Mouse (Mus musculus): Measurements from ENCODE around the gene Fads6. TPM values are rescaled to one million over a fixed set of nuclear protein-coding genes. Genes with fewer than 3 reads are reported as not detected.

Fads6 gene
- total and polyA plus RNA-seq, 3 experiments, result 3.3 to 6.6 TPM; not detected in 1

DNA sequence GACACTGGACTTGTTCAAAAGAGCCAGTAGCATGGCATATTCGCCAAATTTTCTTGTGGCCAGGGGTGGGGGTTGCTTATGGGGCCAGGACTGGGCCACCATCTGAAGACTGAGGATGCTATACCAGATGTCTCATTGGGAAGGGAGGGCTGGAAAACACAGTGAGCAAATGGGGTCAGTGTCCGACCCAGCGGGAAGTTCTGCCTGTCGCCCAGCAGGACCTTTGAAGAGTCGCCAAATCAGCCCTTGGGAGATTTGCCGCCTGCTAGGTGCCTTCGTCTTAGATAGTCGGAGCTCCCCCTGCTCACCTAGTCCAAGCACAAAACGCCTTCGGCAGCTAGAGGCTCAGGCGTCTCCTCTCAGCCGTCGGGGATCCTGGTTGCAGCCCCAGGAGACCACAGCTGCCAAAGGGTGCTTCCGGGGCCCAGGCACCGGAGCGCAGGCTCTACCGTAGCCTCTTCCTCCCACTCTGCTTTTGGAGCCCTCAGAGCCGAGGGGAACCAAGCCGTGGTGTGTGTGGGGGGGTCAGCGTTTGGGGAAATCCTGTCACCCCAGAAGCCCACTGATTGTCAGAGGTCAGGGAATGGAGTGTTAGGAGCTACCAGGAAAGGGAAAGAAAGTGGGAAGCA, 31.6 kb downstream of the Fads6 start:
- Histone ChIP-seq H3K9ac (ENCODE audit: control insufficient read depth, low read depth, low read length, poor library complexity, severe bottlenecking) (no peak overlapping the region), H3K9me3 (replicated peaks; ENCODE audit: insufficient read depth, low read length) (no peaks in the 10 kb centered on the region), H3K27me3 (ENCODE audit: control insufficient read depth in 1 of 2, insufficient read depth in 2 of 2, low read length in 2 of 2) (peaks cover 2 to 3% of the 10 kb centered on the region in 2 experiments), H3K79me2 (ENCODE audit: control insufficient read depth, insufficient read depth, low read length, poor library complexity) (no peaks in the 10 kb centered on the region), H3K4me3 (ENCODE audit: control insufficient read depth in 1 of 2, insufficient read depth in 1 of 2, low read depth in 2 of 2, low read length in 2 of 2) (no peak overlapping the region), H3K36me3 (ENCODE audit: control insufficient read depth in 1 of 2, insufficient read depth in 2 of 2, low read length in 2 of 2) (no peaks in the 10 kb centered on the region; a peak in 1 of 4 replicates), H3K27ac (ENCODE audit: control insufficient read depth, low read depth, low read length) (no peak overlapping the region), H3K4me1 (ENCODE audit: control insufficient read depth in 1 of 2, insufficient read depth in 2 of 2, low read length in 2 of 2) (no peaks in the 10 kb centered on the region)
- DNase-seq (ENCODE audit: low read depth, low spot score), result no peak
- TF ChIP-seq MAZ (IDR thresholded peaks at IDR 0.05; ENCODE audit: low read depth, low read length), result no peak
- TF ChIP-seq BHLHE40 (IDR thresholded peaks at IDR 0.05; ENCODE audit: borderline replicate concordance, low read depth, low read length), result no peak
- TF ChIP-seq ZKSCAN1 (IDR thresholded peaks at IDR 0.05; ENCODE audit: low read depth, low read length), result no peak
- no peak for TF ChIP-seq POLR2AphosphoS2 (IDR thresholded peaks at IDR 0.05; ENCODE audit: low read length)
- TF ChIP-seq HCFC1 (IDR thresholded peaks at IDR 0.05; ENCODE audit: low read depth, low read length), result no peak
- no peak for TF ChIP-seq RCOR1 (IDR thresholded peaks at IDR 0.05; ENCODE audit: low read depth, low read length)
- TF ChIP-seq SMC3 (IDR thresholded peaks at IDR 0.05; ENCODE audit: low read depth, low read length), result no peak
- no peak for TF ChIP-seq SIN3A (IDR thresholded peaks at IDR 0.05; ENCODE audit: low read length)
- TF ChIP-seq TBP (IDR thresholded peaks at IDR 0.05; ENCODE audit: low read depth, low read length), result no peak

DNA sequence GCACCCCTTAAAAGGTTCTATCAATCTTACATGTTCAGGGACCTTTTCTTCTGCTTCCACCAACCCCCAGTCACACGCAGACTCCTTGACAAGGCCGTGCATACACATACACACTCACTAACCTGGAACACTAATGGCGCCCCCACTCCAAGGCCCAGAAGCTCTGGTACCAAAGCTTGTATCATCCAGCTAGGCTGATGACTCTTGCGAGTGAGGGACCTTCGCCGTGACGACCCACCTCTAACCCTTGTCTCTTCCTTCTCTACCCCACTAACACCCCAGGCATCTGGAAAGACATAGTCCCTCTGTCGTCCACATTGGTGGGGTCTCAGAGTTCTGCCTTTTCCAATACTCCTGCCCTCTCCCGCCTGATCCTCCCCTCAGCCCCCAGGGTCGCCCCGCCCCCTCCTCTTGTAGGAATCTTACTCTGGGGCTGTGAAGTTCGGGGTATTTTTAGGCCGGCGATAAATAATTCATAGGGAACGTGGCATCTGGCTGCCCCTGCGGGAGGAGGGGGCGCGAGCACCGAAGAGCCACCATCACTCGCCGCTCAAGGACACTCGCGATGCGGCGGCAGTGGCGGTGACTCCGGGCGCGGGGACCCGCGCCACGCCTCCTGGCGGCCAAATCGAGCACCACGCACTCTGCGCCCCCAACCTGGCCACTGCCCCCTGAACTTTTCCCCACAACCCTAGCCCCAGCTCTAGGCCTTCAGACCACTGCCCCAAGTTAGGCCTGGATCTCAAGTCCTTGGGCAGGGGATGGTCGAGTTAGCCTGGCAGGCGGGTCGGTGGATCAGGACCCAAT, 32.4 kb downstream of the Fads6 start:
- Histone ChIP-seq H3K36me3 (ENCODE audit: control insufficient read depth in 1 of 2, insufficient read depth in 2 of 2, low read length in 2 of 2) (no peaks in the 10 kb centered on the region), H3K79me2 (ENCODE audit: control insufficient read depth, insufficient read depth, low read length, poor library complexity) (no peaks in the 10 kb centered on the region), H3K4me1 (ENCODE audit: control insufficient read depth in 1 of 2, insufficient read depth in 2 of 2, low read length in 2 of 2) (no peaks in the 10 kb centered on the region), H3K27me3 (ENCODE audit: control insufficient read depth in 1 of 2, insufficient read depth in 2 of 2, low read length in 2 of 2) (peaks cover 2 to 6% of the 10 kb centered on the region in 2 experiments), H3K27ac (ENCODE audit: control insufficient read depth, low read depth, low read length) (no peak overlapping the region), H3K9ac (ENCODE audit: control insufficient read depth, low read depth, low read length, poor library complexity, severe bottlenecking) (no peak overlapping the region), H3K4me3 (ENCODE audit: control insufficient read depth in 1 of 2, insufficient read depth in 1 of 2, low read depth in 2 of 2, low read length in 2 of 2) (no peak overlapping the region), H3K9me3 (replicated peaks; ENCODE audit: insufficient read depth, low read length) (no peaks in the 10 kb centered on the region)
- no peak for DNase-seq (ENCODE audit: low read depth, low spot score)
- TF ChIP-seq GABPA (IDR thresholded peaks at IDR 0.05; ENCODE audit: low read depth, low read length), result no peak
- peak in 1 of 3 experiments; percentile 25; a peak in 2 of 6 replicates for TF ChIP-seq CTCF (IDR thresholded peaks at IDR 0.05 in 2 of 3, conservative IDR thresholded peaks at IDR 0.05 in 1 of 3; ENCODE audit: control insufficient read depth in 1 of 3, insufficient read depth in 1 of 3, low read depth in 2 of 3, low read length in 3 of 3, poor library complexity in 1 of 3, severe bottlenecking in 1 of 3)
- TF ChIP-seq GATA1 (IDR thresholded peaks at IDR 0.05; ENCODE audit: low read depth, low read length), result no peak
- no peak for TF ChIP-seq USF1 (IDR thresholded peaks at IDR 0.05; ENCODE audit: low read depth, low read length)
- TF ChIP-seq SMC3 (IDR thresholded peaks at IDR 0.05; ENCODE audit: low read depth, low read length), result no peak
